Mouse (Mus musculus) ES-E14 (cell line): ENCODE measurements around the gene Fga. TPM values are rescaled to one million over a fixed set of nuclear protein-coding genes. Genes with fewer than 3 reads are reported as not detected.

Experiments
- DNase-seq: peaks from one replicate; pipeline ENCODE4 v3.0.0-alpha.2; 2013; ENCODE audit warnings: low read depth, low spot score
- H3K27ac ChIP-seq: 2 replicates; pipeline ENCODE4 v1.5.1; 2012; ENCODE audit warnings: low read depth, mild to moderate bottlenecking, low read length, moderate library complexity, mixed read lengths; ENCODE audit not compliant: poor library complexity, insufficient read depth, severe bottlenecking
- H3K36me3 ChIP-seq: 2 replicates; pipeline ENCODE4 v1.6.1; 2012; ENCODE audit warnings: mild to moderate bottlenecking, low read length, moderate library complexity, mixed read lengths; ENCODE audit not compliant: control insufficient read depth, poor library complexity, insufficient read depth, severe bottlenecking
- H3K4me1 ChIP-seq, 2 experiments: fragments of 150-350 bp in 1 of 2; sonication (generic) in 1 of 2; 2 replicates each; pipeline ENCODE4 v1.6.1; 2012; ENCODE audit warnings: low read length in 2 of 2, mild to moderate bottlenecking in 1 of 2, mixed read lengths in 1 of 2; ENCODE audit not compliant: control insufficient read depth in 2 of 2, insufficient read depth in 2 of 2, poor library complexity in 1 of 2
- H3K4me3 ChIP-seq, 2 experiments: fragments of 150-350 bp in 1 of 2; sonication (generic) in 1 of 2; 2 replicates each; pipeline ENCODE4 v1.5.1; 2012; ENCODE audit warnings: low read length in 2 of 2, low read depth in 1 of 2, mild to moderate bottlenecking in 1 of 2, mixed read lengths in 1 of 2; ENCODE audit not compliant: insufficient read depth in 1 of 2, poor library complexity in 1 of 2, severe bottlenecking in 1 of 2
- H3K9ac ChIP-seq: 2 replicates; pipeline ENCODE4 v1.6.1; 2012; ENCODE audit warnings: low read depth, mild to moderate bottlenecking, low read length, mixed read lengths; ENCODE audit not compliant: poor library complexity, insufficient read depth, severe bottlenecking
- H3K9me3 ChIP-seq: fragments of 150-350 bp; sonication (generic); 2 replicates; pipeline ENCODE4 v1.6.1; 2012; ENCODE audit warnings: low read depth, mild to moderate bottlenecking, low read length; ENCODE audit not compliant: control insufficient read depth, insufficient read depth
- CHD2 ChIP-seq: IDR thresholded peaks from 2 replicates; pipeline ENCODE4 v1.6.1; 2014; ENCODE audit warnings: mild to moderate bottlenecking, low read depth, low read length, inconsistent platforms
- HCFC1 ChIP-seq: IDR thresholded peaks from 2 replicates; pipeline ENCODE4 v1.6.1; 2012; ENCODE audit warnings: low read length, inconsistent platforms, borderline replicate concordance; ENCODE audit not compliant: insufficient read depth
- MAFK ChIP-seq: IDR thresholded peaks from 2 replicates; pipeline ENCODE4 v1.6.1; 2014; ENCODE audit warnings: mild to moderate bottlenecking, low read depth, low read length, inconsistent platforms; ENCODE audit not compliant: insufficient read depth
- ZC3H11A ChIP-seq: IDR thresholded peaks from 2 replicates; pipeline ENCODE4 v1.6.1; 2012; ENCODE audit warnings: low read depth, mild to moderate bottlenecking, inconsistent platforms, low read length, borderline replicate concordance
- ZNF384 ChIP-seq: IDR thresholded peaks from 2 replicates; pipeline ENCODE4 v1.6.1; 2012; ENCODE audit warnings: low read depth, low read length, inconsistent platforms
- in situ Hi-C, 2 experiments: fragments of 600-800 bp; cut with MboI; formaldehyde crosslinking; loops; one replicate each; pipeline ENCODE4 v1.15.1; 2025; ENCODE audit warnings: low sequenced_read_pairs in 2 of 2, inconsistent platforms in 1 of 2; ENCODE audit not compliant: unreplicated experiment in 2 of 2
- total RNA-seq: library from RNA; depleted of rRNA; stranded (reverse); fragments of 300-350 nt; gene quantifications from 2 replicates; pipeline ENCODE4 v1.2.3, GENCODE M21; 2012

Gene Fga
- total RNA-seq, 1 experiment, result not detected

- in situ Hi-C loops, result no loop called here
- Histone ChIP-seq H3K4me1 (no peaks in the 10 kb centered on the region), H3K36me3 (no peaks in the 10 kb centered on the region), H3K27ac (no peak overlapping the region), H3K9me3 (no peaks in the 10 kb centered on the region), H3K4me3 (no peak overlapping the region), H3K9ac (no peak overlapping the region)
- TF ChIP-seq CHD2, result no peak
- no peak for TF ChIP-seq ZC3H11A
- TF ChIP-seq MAFK, result no peak
- TF ChIP-seq HCFC1, result no peak
- TF ChIP-seq ZNF384, result no peak
- no peak for DNase-seq
Measured at GRCm38 (mm10) chr3:83032746-83033308, 7.0 kb downstream of the Fga start.

- H3K27ac ChIP-seq, result no peak overlapping the region
- no peaks in the 10 kb centered on the region for H3K36me3 ChIP-seq
- no peaks in the 10 kb centered on the region for H3K9me3 ChIP-seq
- H3K4me3 ChIP-seq, result no peak overlapping the region
- DNase-seq, result no peak
- no peak for TF ChIP-seq ZNF384
- no peak for TF ChIP-seq ZC3H11A
- TF ChIP-seq MAFK, result no peak
- H3K9ac ChIP-seq, result no peak overlapping the region
- H3K4me1 ChIP-seq, result no peaks in the 10 kb centered on the region
- in situ Hi-C loops, result no loop called here
Measured at GRCm38 (mm10) chr3:83033801-83034200, 7.9 kb downstream of the Fga start.

- Histone ChIP-seq H3K9ac (no peak overlapping the region), H3K36me3 (no peaks in the 10 kb centered on the region), H3K27ac (no peak overlapping the region), H3K4me1 (no peaks in the 10 kb centered on the region), H3K9me3 (no peaks in the 10 kb centered on the region), H3K4me3 (no peak overlapping the region)
- in situ Hi-C loops, result no loop called here
- DNase-seq, result no peak
- TF ChIP-seq CHD2 (no peak), HCFC1 (no peak), MAFK (no peak), ZC3H11A (no peak), ZNF384 (no peak)
Measured at GRCm38 (mm10) chr3:83038865-83039264, 13.0 kb downstream of the Fga start.

- Histone ChIP-seq H3K4me1 (no peaks in the 10 kb centered on the region), H3K9me3 (no peaks in the 10 kb centered on the region), H3K36me3 (no peaks in the 10 kb centered on the region), H3K4me3 (no peak overlapping the region), H3K27ac (no peak overlapping the region), H3K9ac (no peak overlapping the region)
- no peak for DNase-seq
- in situ Hi-C loops, result no loop called here
- TF ChIP-seq ZC3H11A (no peak), ZNF384 (no peak), HCFC1 (no peak), MAFK (no peak), CHD2 (no peak)
Measured at GRCm38 (mm10) chr3:83039666-83040065, 13.8 kb downstream of the Fga start.

- in situ Hi-C loops, result no loop called here
- TF ChIP-seq ZNF384 (no peak), ZC3H11A (no peak), MAFK (no peak), CHD2 (no peak), HCFC1 (no peak)
- Histone ChIP-seq H3K27ac (no peak overlapping the region), H3K9ac (no peak overlapping the region), H3K9me3 (no peaks in the 10 kb centered on the region), H3K4me1 (no peaks in the 10 kb centered on the region), H3K4me3 (no peak overlapping the region), H3K36me3 (no peaks in the 10 kb centered on the region)
- no peak for DNase-seq
Measured at GRCm38 (mm10) chr3:83042451-83042850, 16.6 kb downstream of the Fga start.
